8 mouse cellular contexts compared by ENCODE assay signal in genomic region chr7:13054287-13055010, GRCm38 (mm10). TPM values are rescaled to one million over a fixed set of nuclear protein-coding genes. Genes with fewer than 3 reads are reported as not detected.
DNase-seq lines count a peak whose midpoint lies in the region; ATAC-seq and TF ChIP-seq lines count a peak whose summit lies in the region.

Mzf1 (minus strand) TSS chr7:13054764.

- POLR2A ChIA-PET in Patski (lab: Charles Lee): no interaction called here

- peak within 1 kb of the TSS; percentile 49 for H3K4me3 ChIP-seq in hindbrain, embryonic 14.5 days (replicated peaks; ENCODE audit: low read length)

- peak within 1 kb of the TSS; percentile 65 for H3K9ac ChIP-seq in hindbrain, embryonic 14.5 days

- no peaks in the 10 kb centered on the region for H3K36me3 ChIP-seq in hindbrain, embryonic 14.5 days (replicated peaks; ENCODE audit: control insufficient read depth, insufficient read depth)

- no peaks in the 10 kb centered on the region for H3K27me3 ChIP-seq in Patski
- H3K27me3 ChIP-seq in hindbrain, embryonic 14.5 days (ENCODE audit: control insufficient read depth, insufficient read depth, low read length): no peaks in the 10 kb centered on the region

- H3K27ac ChIP-seq in hindbrain, embryonic 14.5 days: peak within 1 kb of the TSS; percentile 96

- in situ Hi-C loops in Patski (cut with MboI; ENCODE audit: low pct_unique_long_range_greater_than_20kb): loop anchor here (10.0 to 25.0 kb wide), 2 partner anchors 220 to 458 kb away; partner anchors contain the start of genes Lig1 and Zswim9

- H3K4me1 ChIP-seq in hindbrain, embryonic 14.5 days (replicated peaks; ENCODE audit: control insufficient read depth, insufficient read depth, low read length): peaks cover 5% of the 10 kb centered on the region; the same call in 1 of the 2 replicates

- DNase-seq in Patski (ENCODE audit: low read depth, low spot score): peak; percentile 79
- DNase-seq in cerebellum, postnatal 14 days: peak; percentile 98
- peak; percentile 86 to 90 for DNase-seq in frontal cortex, postnatal 25 days (ENCODE audit: low spot score in 2 of 2)
- DNase-seq in hindbrain, embryonic 14.5 days (ENCODE audit: low spot score): peak; percentile 99
- peak; percentile 93 to 94 for DNase-seq in layer of hippocampus, postnatal 36 days
- DNase-seq in lung, postnatal 36 days: peak; percentile 97
- peak; percentile 99 for DNase-seq in retina, postnatal 1 day
- DNase-seq in urinary bladder, adult 18-20 months (ENCODE audit: low spot score in 2 of 2): peak; percentile 86 to 90

- no peak for TF ChIP-seq CTCF in Patski (IDR thresholded peaks at IDR 0.05)

- peak within 1 kb of the TSS; percentile 56 for H3K4me2 ChIP-seq in hindbrain, embryonic 14.5 days (replicated peaks)

- peak; percentile 98 for ATAC-seq in Patski
- ATAC-seq in hindbrain, embryonic 14.5 days (ENCODE audit: low FRiP score): peak; percentile 97

- CTCF ChIA-PET in Patski (lab: Charles Lee): interaction anchor here (1.9 kb wide), 1 partner anchor 9 kb away, joined by 4 read pairs; no protein-coding TSS in a partner anchor

- H3K9me3 ChIP-seq in hindbrain, embryonic 14.5 days (ENCODE audit: control insufficient read depth, low read length): no peaks in the 10 kb centered on the region

- WGBS in hindbrain, embryonic 14.5 days: under 1% methylated on average over 41 of the region's 41 CpGs

RNA-seq across cellular contexts. Expression of gene Mzf1, which starts in this region (rescaled TPM):
- polyA plus RNA-seq in Patski (2021): 5.6 TPM
- polyA plus RNA-seq in hindbrain, embryonic 14.5 days (2014; fragmentation: Nextera tagmentation; extraction: Ambion mirVana): 6.2 and 6.4 TPM in 2 replicates
- 10 to 100 TPM; 14.3 to 17.6 TPM for total RNA-seq in layer of hippocampus, postnatal 36 days (2021)

Comparison
In these comparisons a context has a peak if more than half of its experiments do, and no peak if none do; other contexts are left out.
1. Peak in every context shown above with its lines: DNase-seq, ATAC-seq, H3K4me3 ChIP-seq and H3K27ac ChIP-seq.